Mouse (Mus musculus) MEL (cell line): ENCODE measurements around the gene Cenpu. TPM values are rescaled to one million over a fixed set of nuclear protein-coding genes. Genes with fewer than 3 reads are reported as not detected.

Experiments
- DNase-seq: peaks from one replicate; pipeline ENCODE4 v3.0.0; 2011; ENCODE audit warnings: low read depth, low spot score
- H3K27ac ChIP-seq: 2 replicates; pipeline ENCODE4 v1.5.1; 2012; ENCODE audit warnings: low read depth, mild to moderate bottlenecking, control low read depth, low read length, moderate library complexity; ENCODE audit not compliant: control insufficient read depth
- H3K27me3 ChIP-seq, 2 experiments: fragments of 150-350 bp in 1 of 2; sonication (generic) in 1 of 2; 2 replicates each; pipeline ENCODE4 v1.6.1; 2012; ENCODE audit warnings: low read length in 2 of 2, mild to moderate bottlenecking in 2 of 2, improper control_type of control experiment in 1 of 2, moderate library complexity in 1 of 2; ENCODE audit not compliant: insufficient read depth in 2 of 2, control insufficient read depth in 1 of 2
- H3K36me3 ChIP-seq, 2 experiments: 2 replicates each; pipeline ENCODE4 v1.6.1; 2012 to 2014; ENCODE audit warnings: low read length in 2 of 2, improper control_type of control experiment in 1 of 2, inconsistent platforms in 1 of 2, mild to moderate bottlenecking in 1 of 2; ENCODE audit not compliant: insufficient read depth in 2 of 2, control insufficient read depth in 1 of 2
- H3K4me1 ChIP-seq, 2 experiments: fragments of 150-350 bp in 1 of 2; sonication (generic) in 1 of 2; 2 replicates each; pipeline ENCODE4 v1.6.1; 2012; ENCODE audit warnings: low read length in 2 of 2, improper control_type of control experiment in 1 of 2, mild to moderate bottlenecking in 1 of 2; ENCODE audit not compliant: insufficient read depth in 2 of 2, control insufficient read depth in 1 of 2
- H3K4me3 ChIP-seq, 2 experiments: fragments of 150-350 bp in 1 of 2; sonication (generic) in 1 of 2; 2 replicates each; pipeline ENCODE4 v1.5.1; 2012; ENCODE audit warnings: low read depth in 2 of 2, low read length in 2 of 2, mild to moderate bottlenecking in 2 of 2, moderate library complexity in 2 of 2, control low read depth in 1 of 2, improper control_type of control experiment in 1 of 2; ENCODE audit not compliant: control insufficient read depth in 1 of 2, insufficient read depth in 1 of 2
- H3K79me2 ChIP-seq: 2 replicates; pipeline ENCODE4 v1.6.1; 2012; ENCODE audit warnings: mild to moderate bottlenecking, low read length, moderate library complexity; ENCODE audit not compliant: control insufficient read depth, poor library complexity, insufficient read depth
- H3K9ac ChIP-seq: 2 replicates; pipeline ENCODE4 v1.6.1; 2012; ENCODE audit warnings: low read depth, mild to moderate bottlenecking, control low read depth, low read length, moderate library complexity; ENCODE audit not compliant: control insufficient read depth, poor library complexity, severe bottlenecking
- H3K9me3 ChIP-seq: fragments of 150-350 bp; sonication (generic); replicated peaks from 2 replicates; pipeline ENCODE4 v1.6.1; 2012; ENCODE audit warnings: mild to moderate bottlenecking, low read length, improper control_type of control experiment, moderate library complexity; ENCODE audit not compliant: insufficient read depth
- CHD1 ChIP-seq: IDR thresholded peaks from 2 replicates; pipeline ENCODE4 v1.6.1; 2012; ENCODE audit warnings: low read depth, mild to moderate bottlenecking, inconsistent platforms, low read length, improper control_type of control experiment
- CHD2 ChIP-seq: IDR thresholded peaks from 2 replicates; pipeline ENCODE4 v1.6.1; 2011; ENCODE audit warnings: low read length, improper control_type of control experiment
- CTCF ChIP-seq, 3 experiments: IDR thresholded peaks in 2 of 3; conservative IDR thresholded peaks in 1 of 3; 2 replicates each; pipeline ENCODE4 v1.5.1; 2011 to 2012; ENCODE audit warnings: low read length in 3 of 3, low read depth in 2 of 3, mild to moderate bottlenecking in 2 of 3, improper control_type of control experiment in 1 of 3, inconsistent platforms in 1 of 3, mixed read lengths in 1 of 3, moderate library complexity in 1 of 3; ENCODE audit not compliant: control insufficient read depth in 1 of 3, insufficient read depth in 1 of 3, poor library complexity in 1 of 3, severe bottlenecking in 1 of 3
- ETS1 ChIP-seq: IDR thresholded peaks from 2 replicates; pipeline ENCODE4 v1.6.1; 2012; ENCODE audit warnings: low read depth, mild to moderate bottlenecking, inconsistent platforms, low read length, improper control_type of control experiment, moderate library complexity
- GATA1 ChIP-seq: IDR thresholded peaks from 2 replicates; pipeline ENCODE4 v1.6.1; 2011; ENCODE audit warnings: low read depth, low read length, improper control_type of control experiment
- HCFC1 ChIP-seq: IDR thresholded peaks from 2 replicates; pipeline ENCODE4 v1.6.1; 2012; ENCODE audit warnings: low read depth, mild to moderate bottlenecking, inconsistent platforms, low read length, improper control_type of control experiment, moderate library complexity
- JUND ChIP-seq: IDR thresholded peaks from 2 replicates; pipeline ENCODE4 v1.6.1; 2011; ENCODE audit warnings: low read depth, mild to moderate bottlenecking, improper control_type of control experiment, low read length
- MAFK ChIP-seq: IDR thresholded peaks from 2 replicates; pipeline ENCODE4 v1.6.1; 2011; ENCODE audit warnings: low read depth, mild to moderate bottlenecking, low read length, improper control_type of control experiment, borderline replicate concordance
- MEF2A ChIP-seq: IDR thresholded peaks from 2 replicates; pipeline ENCODE4 v1.6.1; 2014; ENCODE audit warnings: low read depth, mild to moderate bottlenecking, inconsistent platforms, low read length, improper control_type of control experiment; ENCODE audit not compliant: poor library complexity, insufficient replicate concordance, severe bottlenecking; ENCODE audit errors: extremely low read depth
- MYB ChIP-seq: IDR thresholded peaks from 2 replicates; pipeline ENCODE4 v1.6.1; 2011; ENCODE audit warnings: mild to moderate bottlenecking, low read depth, low read length, improper control_type of control experiment
- MYC ChIP-seq: IDR thresholded peaks from 2 replicates; pipeline ENCODE4 v1.6.1; 2011; ENCODE audit warnings: low read depth, mild to moderate bottlenecking, low read length, improper control_type of control experiment, moderate library complexity
- NRF1 ChIP-seq: IDR thresholded peaks from 2 replicates; pipeline ENCODE4 v1.6.1; 2014; ENCODE audit warnings: low read depth, mild to moderate bottlenecking, inconsistent platforms, low read length, improper control_type of control experiment, moderate library complexity; ENCODE audit not compliant: poor library complexity, insufficient read depth, severe bottlenecking
- POLR2AphosphoS2 ChIP-seq: IDR thresholded peaks from 2 replicates; pipeline ENCODE4 v1.6.1; 2011; ENCODE audit warnings: low read length, improper control_type of control experiment
- POLR2AphosphoS5 ChIP-seq: IDR thresholded peaks from 2 replicates; pipeline ENCODE4 v1.6.1; 2012; ENCODE audit warnings: low read depth, borderline replicate concordance, mild to moderate bottlenecking, inconsistent platforms, low read length, moderate library complexity, mixed read lengths
- RAD21 ChIP-seq: IDR thresholded peaks from 2 replicates; pipeline ENCODE4 v1.6.1; 2011; ENCODE audit warnings: mild to moderate bottlenecking, low read depth, low read length, improper control_type of control experiment
- RCOR1 ChIP-seq: IDR thresholded peaks from 2 replicates; pipeline ENCODE4 v1.6.1; 2012; ENCODE audit warnings: low read depth, mild to moderate bottlenecking, inconsistent platforms, low read length, improper control_type of control experiment
- SMC3 ChIP-seq: IDR thresholded peaks from 2 replicates; pipeline ENCODE4 v1.6.1; 2011; ENCODE audit warnings: low read depth, low read length, improper control_type of control experiment
- TAL1 ChIP-seq: IDR thresholded peaks from 2 replicates; pipeline ENCODE4 v1.6.1; 2012; ENCODE audit warnings: mild to moderate bottlenecking, inconsistent platforms, low read length, moderate library complexity, mixed read lengths
- ZMIZ1 ChIP-seq: IDR thresholded peaks from 2 replicates; pipeline ENCODE4 v1.6.1; 2012; ENCODE audit warnings: low read depth, mild to moderate bottlenecking, inconsistent platforms, low read length, improper control_type of control experiment, moderate library complexity
- polyA plus RNA-seq, 2 experiments: library from polyadenylated mRNA; stranded (reverse) in 1 of 2; unstranded in 1 of 2; fragments of >175 nt in 1 of 2; fragments of >200 nt in 1 of 2; gene quantifications; 2 replicates each; pipeline versions ENCODE4 v1.2.1 to v1.2.4; 2012; ENCODE audit warnings: low replicate concordance in 2 of 2, low read depth in 1 of 2; ENCODE audit not compliant: insufficient read length in 2 of 2, insufficient read depth in 1 of 2, missing spikeins in 1 of 2
- total RNA-seq: library from RNA; depleted of rRNA; stranded (reverse); fragments of 300-350 nt; gene quantifications from 2 replicates; pipeline ENCODE4 v1.2.3, GENCODE M21; 2012

Cenpu gene
- total and polyA plus RNA-seq, 3 experiments = 30.7 to 446 (median 42.5) TPM

GRCm38 (mm10) chr8:46526821-46527220 lies 25.0 kb upstream of the Cenpu start:
- H3K79me2 ChIP-seq = no peaks in the 10 kb centered on the region
- H3K36me3 ChIP-seq = peaks cover 0 to 5% of the 10 kb centered on the region in 2 experiments; a peak in 2 of 4 replicates

GRCm38 (mm10) chr8:46529508-46529907 lies 22.3 kb upstream of the Cenpu start:
- Histone ChIP-seq H3K4me3 (no peak overlapping the region), H3K27me3 (no peaks in the 10 kb centered on the region), H3K79me2 (no peaks in the 10 kb centered on the region), H3K36me3 (peaks cover 0 to 4% of the 10 kb centered on the region in 2 experiments; a peak in 1 of 4 replicates), H3K27ac (no peak overlapping the region), H3K9me3 (no peaks in the 10 kb centered on the region), H3K4me1 (no peaks in the 10 kb centered on the region), H3K9ac (no peak overlapping the region)
- TF ChIP-seq JUND (no peak), POLR2AphosphoS2 (no peak), NRF1 (no peak), RAD21 (no peak), CTCF (IDR thresholded peaks at IDR 0.05 in 2 of 3, conservative IDR thresholded peaks at IDR 0.05 in 1 of 3; ENCODE audit: control insufficient read depth in 1 of 3, insufficient read depth in 1 of 3, low read depth in 2 of 3, low read length in 3 of 3, poor library complexity in 1 of 3, severe bottlenecking in 1 of 3) (no peak), MYC (no peak), POLR2AphosphoS5 (no peak), MAFK (no peak), RCOR1 (no peak), MYB (no peak)
- no peak for DNase-seq

More at GRCm38 (mm10) chr8:46526821-46527220, 25.0 kb upstream of the Cenpu start:
- no peak overlapping the region for H3K27ac ChIP-seq
- no peaks in the 10 kb centered on the region for H3K4me1 ChIP-seq
- TF ChIP-seq GATA1 (no peak), POLR2AphosphoS2 (no peak), HCFC1 (no peak), ZMIZ1 (no peak), SMC3 (no peak), CHD2 (no peak), ETS1 (no peak), MAFK (no peak), RCOR1 (no peak), CHD1 (no peak), NRF1 (no peak), JUND (no peak), MEF2A (no peak), TAL1 (no peak)
- no peak overlapping the region for H3K9ac ChIP-seq
- H3K9me3 ChIP-seq = no peaks in the 10 kb centered on the region
- no peak overlapping the region for H3K4me3 ChIP-seq
- DNase-seq = no peak
- H3K27me3 ChIP-seq = no peaks in the 10 kb centered on the region
